Mouse (Mus musculus) cerebellum, adult 2 months (tissue): ENCODE results near the gene Sfxn2.

ENCODE experiments used
- CTCF ChIP-seq: fragments of 200-500 bp; IDR thresholded peaks from 2 replicates; pipeline ENCODE4 v1.5.1; 2011; ENCODE audit warnings: low read depth, mild to moderate bottlenecking, control low read depth, low read length, moderate library complexity, borderline replicate concordance; ENCODE audit not compliant: insufficient read depth
- POLR2A ChIP-seq: fragments of 200-500 bp; IDR thresholded peaks from 2 replicates; pipeline ENCODE4 v1.6.1; 2011; ENCODE audit warnings: low read length, control low read depth, borderline replicate concordance; ENCODE audit not compliant: insufficient read depth

- TF ChIP-seq CTCF = no peak
- no peak for TF ChIP-seq POLR2A
Measured at GRCm38 (mm10) chr19:46619518-46619917, 46.4 kb downstream of the Sfxn2 start.
